Mouse (Mus musculus): ENCODE measurements around the gene Akap14. TPM values are rescaled to one million over a fixed set of nuclear protein-coding genes. Genes with fewer than 3 reads are reported as not detected.

Gene Akap14
- not detected for total RNA-seq (2023)

GRCm38 (mm10) chrX:37168742-37169141, at the start of gene Akap14:
Gene Akap14, minus strand, starts transcription at chrX:37168842.

GRCm38 (mm10) chrX:37210941-37211340, 42.3 kb upstream of the Akap14 start, which contains the start of gene Gm9:
Gene Gm9, minus strand, starts transcription at chrX:37211041.

GRCm38 (mm10) chrX:37191105-37191743, 22.6 kb upstream of the Akap14 start, which contains the start of the genes Ndufa1 and Rnf113a1:
Gene Ndufa1, minus strand, starts transcription at chrX:37191163.
Gene Rnf113a1, plus strand, starts transcription at chrX:37191245.

GRCm38 (mm10) chrX:37126671-37127358, 41.8 kb downstream of the Akap14 start, which contains the start of gene Nkap:
Gene Nkap, plus strand, starts transcription at chrX:37126795.

GRCm38 (mm10) chrX:37110193-37110880, 58.3 kb downstream of the Akap14 start, which contains the start of gene Upf3b:
Gene Upf3b, minus strand, starts transcription at chrX:37110322.

Other genes starting within 250 kb of the Akap14 start
- 137 TPM for gene Sept6, start 177.0 kb downstream of the Akap14 start, total RNA-seq (2023)
- gene Sowahd, start 120.0 kb downstream of the Akap14 start, total RNA-seq (2023): not detected
- gene Rpl39, start 83.4 kb downstream of the Akap14 start, total RNA-seq (2023): 1,596 TPM
- gene Upf3b, start 58.5 kb downstream of the Akap14 start, total RNA-seq (2023): 27.6 TPM
- gene Nkap, start 42.0 kb downstream of the Akap14 start, total RNA-seq (2023): 20.8 TPM
- gene Ndufa1, start 22.3 kb upstream of the Akap14 start, total RNA-seq (2023): 72.5 TPM
- 2.5 TPM for gene Rnf113a1, start 22.4 kb upstream of the Akap14 start, total RNA-seq (2023)
- not detected for gene Gm9, start 42.2 kb upstream of the Akap14 start, total RNA-seq (2023)
- gene Rhox1, start 53.4 kb upstream of the Akap14 start, total RNA-seq (2023): not detected
- not detected for gene Rhox2a, start 76.1 kb upstream of the Akap14 start, total RNA-seq (2023)
- gene Rhox3a, start 81.1 kb upstream of the Akap14 start, total RNA-seq (2023): not detected
- gene Rhox4a, start 96.5 kb upstream of the Akap14 start, total RNA-seq (2023): not detected
- not detected for gene Rhox3a2, start 211.2 kb upstream of the Akap14 start, total RNA-seq (2023)
- not detected for gene Rhox4a2, start 222.0 kb upstream of the Akap14 start, total RNA-seq (2023)
- gene Rhox2b, start 243.2 kb upstream of the Akap14 start, total RNA-seq (2023): not detected

Data from CD4-positive naive resting alpha-beta T cell, adult 76 days (primary cell).